In the genomic region with DNA sequence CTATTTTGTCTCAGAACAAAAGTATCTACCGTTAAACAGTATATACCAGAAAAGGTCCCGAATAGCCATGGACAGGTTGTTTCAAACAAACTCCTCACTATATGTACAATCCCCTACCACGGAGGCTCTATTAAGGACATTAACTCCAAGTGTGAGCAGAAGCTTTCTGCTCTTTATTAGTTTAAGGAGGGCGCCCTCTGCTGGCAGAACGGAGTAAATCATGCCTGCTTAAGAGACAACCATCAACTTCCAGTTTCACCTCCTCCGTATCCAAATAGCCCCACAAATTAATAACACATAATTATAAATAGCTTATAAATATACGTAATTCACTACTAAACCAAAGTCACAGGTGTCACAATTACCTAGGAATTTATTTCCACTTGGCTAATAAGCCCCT, we compare ENCODE assay signal across 7 mouse cellular contexts.
DNase-seq lines count a peak whose midpoint lies in the region; TF ChIP-seq lines count a peak whose summit lies in the region.

No protein-coding gene starts in this region.

- H3K4me3 ChIP-seq in E14TG2a.4 (replicated peaks; ENCODE audit: low read length): no peak overlapping the region

- TF ChIP-seq CTCF in E14TG2a.4 (conservative IDR thresholded peaks at IDR 0.05; ENCODE audit: low read length): peak; percentile 76

- H3K27me3 ChIP-seq in E14TG2a.4 (ENCODE audit: insufficient read depth, low read length): peaks cover 8% of the 10 kb centered on the region

- peaks cover 43% of the 10 kb centered on the region for H3K4me1 ChIP-seq in E14TG2a.4 (replicated peaks; ENCODE audit: low read depth, low read length)

- peak; percentile 78 for DNase-seq in T-cell, adult 2 months (ENCODE audit: low spot score)
- peak; percentile 84 to 89 for DNase-seq in cerebellum, postnatal 4 days (ENCODE audit: low spot score in 2 of 2)
- peak; percentile 89 for DNase-seq in heart, adult 8-10 months (ENCODE audit: low spot score)
- DNase-seq in layer of hippocampus, postnatal 25 days (ENCODE audit: extremely low spot score in 1 of 2, low spot score in 1 of 2): peak; percentile 76 to 98
- peak; percentile 96 for DNase-seq in lung, postnatal 36 days
- DNase-seq in spleen, adult 18-20 months: peak; percentile 75 to 93

- peaks cover 7% of the 10 kb centered on the region; the same call in 1 of the 2 replicates for H3K36me3 ChIP-seq in E14TG2a.4 (ENCODE audit: insufficient read depth, low read length)

- no peaks in the 10 kb centered on the region for H3K9me3 ChIP-seq in E14TG2a.4 (ENCODE audit: low read length)
